Mouse (Mus musculus): ENCODE measurements around the gene Mfap2. TPM values are rescaled to one million over a fixed set of nuclear protein-coding genes. Genes with fewer than 3 reads are reported as not detected.

Gene Mfap2
- polyA plus RNA-seq, 2 experiments, result 7.1 to 11.0 TPM

DNA sequence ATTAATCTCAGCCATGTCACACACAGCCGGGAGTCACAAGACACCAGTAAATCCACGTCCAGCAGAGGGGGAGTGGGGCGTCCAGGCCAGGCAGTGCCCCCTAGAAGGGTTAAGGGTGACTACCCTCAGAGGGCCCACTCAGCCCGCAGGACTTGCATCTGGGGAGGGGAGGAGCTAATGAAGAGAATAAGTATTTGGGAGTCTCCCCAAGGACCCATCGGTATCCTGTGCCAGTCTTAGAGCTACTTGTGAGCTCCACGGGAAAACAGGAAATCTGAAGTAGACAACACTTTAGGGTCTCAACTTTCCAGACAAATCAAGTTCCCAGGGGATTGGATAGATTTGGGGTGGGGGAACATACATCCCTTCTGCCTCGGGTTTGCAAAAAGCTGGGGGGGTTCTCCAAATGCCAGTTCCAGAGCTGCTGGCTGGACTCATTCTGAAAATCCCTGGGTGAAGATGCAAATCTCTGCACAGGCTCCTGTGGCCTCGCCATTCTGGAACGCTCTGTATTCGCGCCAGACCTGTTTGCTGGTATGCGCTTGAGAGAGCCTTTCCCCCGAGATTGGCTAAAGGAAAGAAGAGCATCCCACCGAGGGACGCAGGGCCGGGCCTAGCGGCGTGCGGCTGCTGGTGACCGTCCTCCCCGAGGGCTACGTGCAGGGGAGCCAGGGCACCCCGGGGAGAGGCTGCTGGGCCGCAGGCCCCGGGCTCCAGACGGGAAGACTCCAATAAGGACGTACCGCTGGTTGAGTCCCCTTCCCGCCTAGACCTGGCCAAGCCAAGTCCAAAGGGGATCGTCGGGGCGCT is 49.6 kb downstream of the Mfap2 start:
- ATAC-seq (ENCODE audit: insufficient read depth) (peak; percentile 51), DNase-seq (ENCODE audit: low read depth in 3 of 3, low spot score in 3 of 3) (no peak)
- peak overlapping the region; percentile 88 for H3K4me2 ChIP-seq (ENCODE audit: low read depth)
- peak overlapping the region; percentile 62 for H3K9ac ChIP-seq (replicated peaks)
- no peak overlapping the region for H3K27ac ChIP-seq
- H3K4me3 ChIP-seq (ENCODE audit: insufficient read depth in 1 of 2, low read depth in 2 of 2, low read length in 2 of 2), result peak overlapping the region; percentile 67 to 68
- 6% methylated on average over 32 of the region's 32 CpGs for WGBS (ENCODE audit: insufficient replicate concordance)
- peaks cover 8 to 9% of the 10 kb centered on the region in 2 experiments; a peak in 3 of 4 replicates for H3K4me1 ChIP-seq (replicated peaks; ENCODE audit: control insufficient read depth in 2 of 2, insufficient read depth in 2 of 2, low read length in 1 of 2)
- TF ChIP-seq CTCF (IDR thresholded peaks at IDR 0.05; ENCODE audit: low read depth) (no peak), EP300 (IDR thresholded peaks at IDR 0.05; ENCODE audit: low read depth) (no peak)
- H3K27me3 ChIP-seq (ENCODE audit: control insufficient read depth, insufficient read depth, low read length), result no peaks in the 10 kb centered on the region
- no peaks in the 10 kb centered on the region for H3K36me3 ChIP-seq (replicated peaks; ENCODE audit: control insufficient read depth, insufficient read depth, low read depth)
- H3K9me3 ChIP-seq (ENCODE audit: control insufficient read depth, low read length), result no peaks in the 10 kb centered on the region

DNA sequence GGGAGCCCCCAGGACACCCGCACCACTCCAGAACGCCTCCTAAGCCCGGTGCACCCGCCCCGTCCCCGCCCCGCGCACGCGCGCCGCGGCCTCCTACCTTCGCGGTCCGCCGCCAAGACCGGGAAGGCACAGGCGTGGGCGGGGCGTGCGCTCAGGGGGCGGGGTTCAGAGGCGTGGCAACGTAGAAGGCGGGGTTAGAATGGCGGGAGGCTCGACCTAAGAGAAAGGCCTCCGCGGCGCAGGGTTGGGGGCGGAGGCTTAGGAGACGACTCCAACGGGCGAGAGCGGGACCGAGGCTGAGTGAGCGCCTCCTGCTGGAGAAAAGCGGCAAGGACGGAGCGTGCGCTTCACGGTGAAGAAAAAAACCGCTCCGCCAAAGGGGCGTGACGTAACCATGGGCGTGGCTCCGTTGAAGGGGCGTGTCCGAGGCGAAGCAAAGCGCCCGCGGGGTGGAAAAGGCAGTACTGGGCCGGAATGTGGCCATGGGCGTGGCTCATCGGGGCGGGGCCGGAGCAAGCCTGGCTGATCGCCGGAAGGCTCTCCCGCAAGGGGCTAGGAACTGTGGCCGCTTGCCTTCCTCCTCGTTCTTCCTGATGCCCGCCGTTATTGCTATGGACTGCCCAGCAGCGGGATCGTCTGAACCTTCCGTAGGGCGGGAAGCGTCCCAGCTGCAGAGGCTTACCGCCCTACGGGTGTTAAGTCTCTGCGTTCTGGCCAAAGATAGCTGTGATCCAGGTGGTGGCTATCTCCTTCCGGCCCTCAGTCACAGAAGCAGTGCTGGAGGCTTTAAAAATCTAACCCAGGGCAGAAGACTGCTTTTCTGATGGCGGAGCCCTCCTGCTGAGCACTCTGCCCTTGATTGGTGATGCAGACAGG is 50.4 kb downstream of the Mfap2 start, which contains the start of gene Crocc:
Gene Crocc, minus strand, starts transcription at position 125 of the 876 bp plus-strand sequence.
- Histone ChIP-seq H3K4me2 (ENCODE audit: low read depth) (peak within 1 kb of the TSS; percentile 88), H3K27me3 (ENCODE audit: control insufficient read depth, insufficient read depth, low read length) (no peaks in the 10 kb centered on the region), H3K27ac (peak within 1 kb of the TSS; percentile 69), H3K4me3 (ENCODE audit: insufficient read depth in 1 of 2, low read depth in 2 of 2, low read length in 2 of 2) (peak within 1 kb of the TSS; percentile 67 to 68), H3K36me3 (replicated peaks; ENCODE audit: control insufficient read depth, insufficient read depth, low read depth) (peaks cover 2% of the 10 kb centered on the region; the same call in 1 of the 2 replicates), H3K9me3 (ENCODE audit: control insufficient read depth, low read length) (no peaks in the 10 kb centered on the region), H3K4me1 (replicated peaks; ENCODE audit: control insufficient read depth in 2 of 2, insufficient read depth in 2 of 2, low read length in 1 of 2) (peaks cover 8 to 9% of the 10 kb centered on the region in 2 experiments; a peak in 3 of 4 replicates), H3K9ac (replicated peaks) (peak within 1 kb of the TSS; percentile 62)
- TF ChIP-seq CTCF (IDR thresholded peaks at IDR 0.05; ENCODE audit: low read depth) (peak; percentile 97), EP300 (IDR thresholded peaks at IDR 0.05; ENCODE audit: low read depth) (no peak)
- WGBS (ENCODE audit: insufficient replicate concordance), result under 1% methylated on average over 77 of the region's 77 CpGs
- ATAC-seq (ENCODE audit: insufficient read depth) (peak; percentile 89), DNase-seq (ENCODE audit: low read depth in 3 of 3, low spot score in 3 of 3) (peak; percentile 89 to 92 (median 90))

DNA sequence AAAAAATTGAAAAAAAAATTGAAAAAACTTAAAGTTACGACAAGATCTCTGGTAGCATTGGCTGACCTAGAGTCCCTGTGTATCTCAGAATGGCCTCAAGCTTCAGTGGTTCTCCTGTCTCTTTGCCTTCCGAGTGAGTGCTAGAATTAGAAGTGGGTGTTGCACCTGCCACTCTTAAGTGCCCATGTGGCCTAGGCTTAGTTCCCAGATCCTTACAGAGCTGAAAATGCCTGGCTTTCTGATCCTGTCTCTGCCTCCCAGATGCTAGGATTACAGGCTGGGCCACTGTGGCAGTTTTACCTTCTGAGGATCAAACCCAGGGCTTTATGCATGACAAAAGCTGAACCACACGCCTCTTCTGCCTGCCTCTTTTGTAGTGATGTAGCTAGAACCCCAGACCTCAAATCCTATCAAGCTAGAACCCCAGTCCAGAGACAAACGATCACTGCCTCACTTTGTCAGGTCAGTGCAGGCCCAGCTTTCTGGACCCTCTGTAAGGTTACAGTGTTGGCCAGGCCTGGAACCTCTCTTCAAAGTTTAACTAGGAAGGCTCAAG is 54.0 kb downstream of the Mfap2 start:
- no peaks in the 10 kb centered on the region for H3K9me3 ChIP-seq (ENCODE audit: control insufficient read depth, low read length)
- no peak for TF ChIP-seq EP300 (IDR thresholded peaks at IDR 0.05; ENCODE audit: low read depth)
- TF ChIP-seq CTCF (IDR thresholded peaks at IDR 0.05; ENCODE audit: low read depth), result no peak
- no peak overlapping the region for H3K27ac ChIP-seq
- DNase-seq (ENCODE audit: low read depth in 3 of 3, low spot score in 3 of 3), result no peak
- H3K4me2 ChIP-seq (ENCODE audit: low read depth), result no peak overlapping the region
- peaks cover 36% of the 10 kb centered on the region for H3K36me3 ChIP-seq (replicated peaks; ENCODE audit: control insufficient read depth, insufficient read depth, low read depth)
- ATAC-seq (ENCODE audit: insufficient read depth), result no peak
- no peak overlapping the region for H3K4me3 ChIP-seq (ENCODE audit: insufficient read depth in 1 of 2, low read depth in 2 of 2, low read length in 2 of 2)
- peaks cover 16 to 21% of the 10 kb centered on the region in 2 experiments for H3K4me1 ChIP-seq (replicated peaks; ENCODE audit: control insufficient read depth in 2 of 2, insufficient read depth in 2 of 2, low read length in 1 of 2)
- H3K9ac ChIP-seq (replicated peaks), result no peak overlapping the region
- WGBS (ENCODE audit: insufficient replicate concordance), result 87% methylated on average over 4 of the region's 4 CpGs
- no peaks in the 10 kb centered on the region for H3K27me3 ChIP-seq (ENCODE audit: control insufficient read depth, insufficient read depth, low read length)

DNA sequence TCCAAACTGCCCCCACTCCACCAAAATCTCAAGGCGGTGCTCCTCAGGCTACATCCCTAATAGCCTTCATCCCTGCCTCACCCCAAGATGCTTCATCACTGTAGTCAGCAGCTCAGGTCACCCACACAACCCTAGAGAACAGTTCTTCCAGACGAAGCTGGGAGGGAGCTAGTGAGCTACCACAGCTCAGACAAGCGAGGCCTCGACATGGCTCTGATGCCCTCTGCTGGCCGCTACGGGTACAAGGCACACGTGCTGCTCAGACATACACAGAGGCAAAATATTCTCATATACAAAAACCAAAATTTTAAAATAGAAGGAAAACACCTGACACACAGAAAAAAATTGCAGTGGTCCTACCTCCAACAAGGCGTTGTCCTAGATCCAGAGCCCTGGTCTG is 54.9 kb downstream of the Mfap2 start:
- ATAC-seq (ENCODE audit: insufficient read depth), result no peak

More for the DNA sequence above, 54.9 kb downstream of the Mfap2 start:
- H3K4me1 ChIP-seq (replicated peaks; ENCODE audit: control insufficient read depth in 2 of 2, insufficient read depth in 2 of 2, low read length in 1 of 2), result peaks cover 16 to 20% of the 10 kb centered on the region in 2 experiments
- H3K9ac ChIP-seq (replicated peaks), result no peak overlapping the region
- DNase-seq (ENCODE audit: low read depth in 3 of 3, low spot score in 3 of 3), result peak in 2 of 3 experiments; percentile 42 to 74
- H3K36me3 ChIP-seq (replicated peaks; ENCODE audit: control insufficient read depth, insufficient read depth, low read depth), result peaks cover 41% of the 10 kb centered on the region
- H3K4me2 ChIP-seq (ENCODE audit: low read depth), result no peak overlapping the region
- no peak overlapping the region for H3K4me3 ChIP-seq (ENCODE audit: insufficient read depth in 1 of 2, low read depth in 2 of 2, low read length in 2 of 2)
- 7% methylated on average over 8 of the region's 8 CpGs for WGBS (ENCODE audit: insufficient replicate concordance)
- TF ChIP-seq EP300 (IDR thresholded peaks at IDR 0.05; ENCODE audit: low read depth) (no peak), CTCF (IDR thresholded peaks at IDR 0.05; ENCODE audit: low read depth) (peak; percentile 99)
- H3K27ac ChIP-seq, result no peak overlapping the region
- no peaks in the 10 kb centered on the region for H3K9me3 ChIP-seq (ENCODE audit: control insufficient read depth, low read length)
- H3K27me3 ChIP-seq (ENCODE audit: control insufficient read depth, insufficient read depth, low read length), result no peaks in the 10 kb centered on the region

Other genes with a start within 250 kb of the Mfap2 start
- gene Padi4, start 236.2 kb upstream of the Mfap2 start, polyA plus RNA-seq (2012; rRNA removed), result 0.37 and 0.58 TPM in 2 replicates
- gene Padi4, start 236.2 kb upstream of the Mfap2 start, polyA plus RNA-seq (2014; fragmentation: Nextera tagmentation; extraction: Ambion mirVana), result 0.34 and 0.52 TPM in 2 replicates
- gene Padi3, start 199.8 kb upstream of the Mfap2 start, polyA plus RNA-seq (2012; rRNA removed), result 0.11 and 0.17 TPM in 2 replicates
- 0.13 and 0.25 TPM in 2 replicates for gene Padi3, start 199.8 kb upstream of the Mfap2 start, polyA plus RNA-seq (2014; fragmentation: Nextera tagmentation; extraction: Ambion mirVana)
- gene Padi1, start 164.6 kb upstream of the Mfap2 start, polyA plus RNA-seq (2012; rRNA removed), result 0.01 and 0.02 TPM in 2 replicates
- 0.06 TPM in 1 of 2 replicates, not detected in the other for gene Padi1, start 164.6 kb upstream of the Mfap2 start, polyA plus RNA-seq (2014; fragmentation: Nextera tagmentation; extraction: Ambion mirVana)
- 0.87 and 1.0 TPM in 2 replicates for gene Padi2, start 104.1 kb upstream of the Mfap2 start, polyA plus RNA-seq (2012; rRNA removed)
- gene Padi2, start 104.1 kb upstream of the Mfap2 start, polyA plus RNA-seq (2014; fragmentation: Nextera tagmentation; extraction: Ambion mirVana), result 1.7 and 1.8 TPM in 2 replicates
- gene Sdhb, start 49.2 kb upstream of the Mfap2 start, polyA plus RNA-seq (2012; rRNA removed), result 68.1 and 86.1 TPM in 2 replicates
- 201 and 211 TPM in 2 replicates for gene Sdhb, start 49.2 kb upstream of the Mfap2 start, polyA plus RNA-seq (2014; fragmentation: Nextera tagmentation; extraction: Ambion mirVana)
- gene Atp13a2, start 23.5 kb upstream of the Mfap2 start, polyA plus RNA-seq (2012; rRNA removed), result 17.9 and 21.6 TPM in 2 replicates
- gene Atp13a2, start 23.5 kb upstream of the Mfap2 start, polyA plus RNA-seq (2014; fragmentation: Nextera tagmentation; extraction: Ambion mirVana), result 11.4 and 14.1 TPM in 2 replicates
- 1.3 and 1.7 TPM in 2 replicates for gene Crocc, start 50.1 kb downstream of the Mfap2 start, polyA plus RNA-seq (2012; rRNA removed)
- 0.35 and 0.53 TPM in 2 replicates for gene Crocc, start 50.1 kb downstream of the Mfap2 start, polyA plus RNA-seq (2014; fragmentation: Nextera tagmentation; extraction: Ambion mirVana)
- gene Necap2, start 67.9 kb downstream of the Mfap2 start, polyA plus RNA-seq (2012; rRNA removed), result 58.9 and 60.3 TPM in 2 replicates
- 88.7 and 99.5 TPM in 2 replicates for gene Necap2, start 67.9 kb downstream of the Mfap2 start, polyA plus RNA-seq (2014; fragmentation: Nextera tagmentation; extraction: Ambion mirVana)
- gene Spata21, start 77.9 kb downstream of the Mfap2 start, polyA plus RNA-seq (2012; rRNA removed), result 0.03 TPM in 1 of 2 replicates, not detected in the other
- not detected in 2 replicates for gene Spata21, start 77.9 kb downstream of the Mfap2 start, polyA plus RNA-seq (2014; fragmentation: Nextera tagmentation; extraction: Ambion mirVana)
- gene Szrd1, start 129.4 kb downstream of the Mfap2 start, polyA plus RNA-seq (2012; rRNA removed), result 13.3 and 14.2 TPM in 2 replicates
- 14.3 and 17.2 TPM in 2 replicates for gene Szrd1, start 129.4 kb downstream of the Mfap2 start, polyA plus RNA-seq (2014; fragmentation: Nextera tagmentation; extraction: Ambion mirVana)
- 7.5 and 8.3 TPM in 2 replicates for gene Fbxo42, start 137.5 kb downstream of the Mfap2 start, polyA plus RNA-seq (2012; rRNA removed)
- 17.6 and 20.6 TPM in 2 replicates for gene Fbxo42, start 137.5 kb downstream of the Mfap2 start, polyA plus RNA-seq (2014; fragmentation: Nextera tagmentation; extraction: Ambion mirVana)
- gene Rsg1, start 203.5 kb downstream of the Mfap2 start, polyA plus RNA-seq (2012; rRNA removed), result 0.78 and 0.87 TPM in 2 replicates
- gene Rsg1, start 203.5 kb downstream of the Mfap2 start, polyA plus RNA-seq (2014; fragmentation: Nextera tagmentation; extraction: Ambion mirVana), result 0.56 and 1.2 TPM in 2 replicates
- gene Arhgef19, start 229.1 kb downstream of the Mfap2 start, polyA plus RNA-seq (2012; rRNA removed), result 0.88 and 0.92 TPM in 2 replicates
- gene Arhgef19, start 229.1 kb downstream of the Mfap2 start, polyA plus RNA-seq (2014; fragmentation: Nextera tagmentation; extraction: Ambion mirVana), result 0.57 and 0.72 TPM in 2 replicates